Mouse (Mus musculus) v-Abl transformed pro-B cells (cell line): ENCODE measurements at regions not wholly inside any gene's neighbourhood (a gene's known extent, or its start where the extent isn't known, plus 50 kb on each side); places are given as distances from the start of the nearest gene placed in this dataset.

Experiments used
- in situ Hi-C, 2 experiments: fragments of 400-800 bp; cut with MboI; formaldehyde crosslinking; loops; one replicate each; pipeline ENCODE4 v1.15.1; 2025; ENCODE audit not compliant: unreplicated experiment in 2 of 2

GRCm38 (mm10) chr6:31056786-31057566 lies 98.1 kb upstream of the Klf14 start:
- in situ Hi-C loops, result loop anchor here in 1 of 2 experiments (25.0 kb wide), 1 partner anchor 580 kb away; no protein-coding TSS in a partner anchor

GRCm38 (mm10) chr6:31058299-31058698 lies 99.4 kb upstream of the Klf14 start:
- in situ Hi-C loops, result loop anchor here in 1 of 2 experiments (25.0 kb wide), 1 partner anchor 579 kb away; no protein-coding TSS in a partner anchor

GRCm38 (mm10) chr6:31058961-31059360 lies 100.1 kb upstream of the Klf14 start:
- in situ Hi-C loops, result loop anchor here in 1 of 2 experiments (25.0 kb wide), 1 partner anchor 578 kb away; no protein-coding TSS in a partner anchor

DNA sequence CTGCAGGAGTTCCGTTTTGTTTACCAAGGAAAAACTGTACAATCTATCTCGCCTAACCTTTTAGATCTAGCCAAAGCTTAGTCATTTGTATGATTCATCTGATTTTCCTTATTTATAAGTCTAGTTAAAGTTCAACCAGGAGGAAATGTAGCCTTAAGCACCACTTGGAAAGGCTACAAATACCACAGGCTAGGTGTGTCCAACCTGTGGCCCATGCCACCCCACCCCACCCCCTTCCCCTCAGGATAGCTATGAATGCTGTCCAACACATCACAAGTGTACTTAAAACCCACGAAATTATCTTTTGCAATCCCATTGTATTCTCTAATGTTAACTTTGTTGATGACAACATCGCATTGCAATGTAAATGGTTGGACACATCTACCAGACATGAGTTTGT lies 102.9 kb upstream of the Klf14 start:
- in situ Hi-C loops, result loop anchor here in 1 of 2 experiments (25.0 kb wide), 1 partner anchor 575 kb away; no protein-coding TSS in a partner anchor

GRCm38 (mm10) chr6:31065419-31065818 lies 106.5 kb upstream of the Klf14 start:
- in situ Hi-C loops, result loop anchor here in 1 of 2 experiments (25.0 kb wide), 1 partner anchor 572 kb away; no protein-coding TSS in a partner anchor

DNA sequence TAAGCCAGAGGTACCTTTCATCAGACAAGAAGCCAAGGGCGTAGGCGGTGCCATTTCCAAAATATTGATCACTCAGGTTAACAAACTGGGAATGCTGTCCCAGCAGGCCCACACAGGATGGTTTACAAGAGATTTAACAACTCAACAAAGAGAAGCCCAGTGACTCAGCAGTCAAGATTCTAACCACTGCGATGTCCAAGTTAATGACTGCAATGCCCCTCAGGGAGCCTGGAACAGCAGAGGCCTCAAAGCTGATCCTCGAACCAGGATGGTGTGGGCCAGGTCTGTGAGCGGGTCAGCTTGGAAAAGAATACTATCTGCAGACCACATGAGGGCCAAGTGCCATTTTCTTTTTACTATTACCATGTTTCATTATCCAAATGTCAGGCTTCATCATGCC lies 108.0 kb upstream of the Klf14 start:
- in situ Hi-C loops, result loop anchor here in 1 of 2 experiments (25.0 kb wide), 1 partner anchor 570 kb away; no protein-coding TSS in a partner anchor

DNA sequence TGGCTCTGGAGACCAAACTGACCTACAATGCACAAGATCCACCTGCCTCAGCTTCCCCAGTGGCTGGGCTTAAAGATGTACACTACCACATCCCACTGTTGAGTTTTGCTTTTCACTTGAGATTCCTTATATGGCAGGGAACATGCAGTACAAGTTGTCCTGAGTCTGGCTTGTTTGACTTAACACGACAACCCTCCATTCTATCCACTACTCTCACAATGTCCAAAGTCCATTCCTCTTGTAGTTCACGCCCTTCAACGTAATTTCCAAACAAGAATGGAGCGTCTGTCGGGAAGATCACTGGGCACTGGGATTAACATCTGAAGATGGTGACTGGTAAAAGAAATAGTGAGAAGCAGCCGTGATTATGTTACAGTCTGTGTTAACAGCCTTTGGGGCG lies 108.6 kb upstream of the Klf14 start:
- in situ Hi-C loops, result loop anchor here in 1 of 2 experiments (25.0 kb wide), 1 partner anchor 570 kb away; no protein-coding TSS in a partner anchor

GRCm38 (mm10) chr6:31069243-31069642 lies 110.4 kb upstream of the Klf14 start:
- in situ Hi-C loops, result loop anchor here in 1 of 2 experiments (25.0 kb wide), 1 partner anchor 568 kb away; no protein-coding TSS in a partner anchor

GRCm38 (mm10) chr6:31070537-31070936 lies 111.7 kb upstream of the Klf14 start:
- in situ Hi-C loops, result loop anchor here (10.0 to 25.0 kb wide), 2 partner anchors 344 to 567 kb away; no protein-coding TSS in a partner anchor

GRCm38 (mm10) chr6:31070966-31071365 lies 112.1 kb upstream of the Klf14 start:
- in situ Hi-C loops, result loop anchor here (10.0 to 25.0 kb wide), 2 partner anchors 344 to 566 kb away; no protein-coding TSS in a partner anchor

DNA sequence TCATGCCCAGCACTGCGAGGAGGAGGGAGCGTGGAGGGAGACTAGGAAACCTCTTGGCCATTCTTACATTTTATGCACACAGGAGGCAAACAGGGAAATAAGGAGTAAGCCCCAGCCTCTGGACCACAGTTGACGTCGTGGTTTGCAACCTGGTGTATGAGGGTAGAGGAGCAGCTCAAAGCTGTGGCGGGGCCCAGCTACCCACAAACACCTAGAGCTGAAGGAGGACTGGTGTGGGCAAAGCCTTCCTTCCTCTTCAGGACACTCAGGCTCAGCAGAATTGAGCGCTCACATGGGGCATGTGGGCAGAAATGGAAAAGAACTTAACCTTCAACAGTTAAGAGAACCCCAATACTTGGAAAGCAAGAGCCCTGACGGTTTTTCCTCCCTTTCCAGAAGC lies 113.2 kb upstream of the Klf14 start:
- in situ Hi-C loops, result loop anchor here (10.0 to 25.0 kb wide), 2 partner anchors 343 to 565 kb away; no protein-coding TSS in a partner anchor

- in situ Hi-C loops, result loop anchor here (10.0 to 25.0 kb wide), 2 partner anchors 342 to 565 kb away; no protein-coding TSS in a partner anchor
Measured at GRCm38 (mm10) chr6:31072559-31072958, 113.7 kb upstream of the Klf14 start.

DNA sequence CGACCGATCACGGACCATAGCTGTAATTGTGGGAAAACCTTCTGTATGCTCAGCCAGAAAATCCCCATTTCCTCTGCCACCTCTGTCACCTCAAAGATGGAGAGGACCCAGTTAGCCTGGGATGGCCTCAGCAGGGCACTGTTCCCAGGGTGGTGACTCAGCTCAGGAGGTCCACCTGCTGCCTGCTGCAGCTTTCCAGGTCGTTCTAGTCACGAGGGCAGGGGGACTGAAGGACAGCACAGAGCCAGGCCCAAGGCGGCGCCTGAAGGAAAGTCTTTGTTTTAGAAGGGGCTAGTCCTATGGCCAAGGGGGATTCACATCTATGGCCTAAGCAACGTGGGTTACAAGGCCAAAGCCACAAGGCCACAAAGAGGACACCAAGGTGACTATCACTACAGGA lies 114.5 kb upstream of the Klf14 start:
- in situ Hi-C loops, result loop anchor here (10.0 to 25.0 kb wide), 2 partner anchors 341 to 564 kb away; no protein-coding TSS in a partner anchor

DNA sequence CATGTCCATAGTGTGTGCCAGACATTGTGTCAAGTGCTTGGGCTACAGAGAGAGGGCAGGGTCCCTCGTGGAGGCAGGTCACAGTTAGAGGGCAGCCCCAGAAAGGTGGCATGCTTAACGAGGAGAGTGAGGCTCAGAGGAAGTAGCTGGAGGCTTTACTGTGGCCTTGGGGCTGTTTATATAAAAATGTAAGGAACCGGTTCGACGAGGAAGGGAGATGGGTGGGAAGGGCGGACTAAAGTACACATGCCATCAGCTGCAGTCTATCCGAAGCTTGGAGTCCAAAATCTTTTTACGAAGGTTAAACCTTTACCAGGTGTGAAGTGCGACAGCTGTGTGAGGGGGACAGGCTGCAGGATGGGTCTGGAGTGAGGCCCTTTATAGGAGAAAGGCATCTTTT lies 115.5 kb upstream of the Klf14 start:
- in situ Hi-C loops, result loop anchor here (10.0 to 25.0 kb wide), 2 partner anchors 340 to 563 kb away; no protein-coding TSS in a partner anchor

DNA sequence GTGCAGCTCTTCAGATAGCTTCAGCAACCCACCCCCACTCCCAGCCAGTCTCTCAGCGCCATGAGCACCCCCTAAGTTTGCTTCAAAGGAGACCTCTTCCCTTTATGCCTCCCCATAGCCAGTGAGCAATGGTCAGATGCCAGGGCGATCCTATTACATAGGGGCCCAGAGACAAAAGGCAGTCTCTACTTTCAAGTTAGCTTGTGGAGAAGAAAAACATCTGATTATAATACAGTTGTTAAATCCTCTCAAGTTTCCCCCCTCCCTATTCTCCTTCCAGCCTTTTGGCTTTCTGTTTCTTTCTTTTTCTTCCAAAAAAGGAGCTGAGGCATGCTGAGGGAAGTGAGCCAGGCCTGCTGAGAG lies 116.3 kb upstream of the Klf14 start:
- in situ Hi-C loops, result loop anchor here in 1 of 2 experiments (10.0 kb wide), 1 partner anchor 340 kb away; no protein-coding TSS in a partner anchor

GRCm38 (mm10) chr6:31075572-31076477 lies 116.9 kb upstream of the Klf14 start:
- in situ Hi-C loops, result loop anchor here in 1 of 2 experiments (10.0 kb wide), 1 partner anchor 339 kb away; no protein-coding TSS in a partner anchor

- in situ Hi-C loops, result loop anchor here in 1 of 2 experiments (10.0 kb wide), 1 partner anchor 338 kb away; no protein-coding TSS in a partner anchor
Measured at GRCm38 (mm10) chr6:31076478-31076834, 117.6 kb upstream of the Klf14 start.

DNA sequence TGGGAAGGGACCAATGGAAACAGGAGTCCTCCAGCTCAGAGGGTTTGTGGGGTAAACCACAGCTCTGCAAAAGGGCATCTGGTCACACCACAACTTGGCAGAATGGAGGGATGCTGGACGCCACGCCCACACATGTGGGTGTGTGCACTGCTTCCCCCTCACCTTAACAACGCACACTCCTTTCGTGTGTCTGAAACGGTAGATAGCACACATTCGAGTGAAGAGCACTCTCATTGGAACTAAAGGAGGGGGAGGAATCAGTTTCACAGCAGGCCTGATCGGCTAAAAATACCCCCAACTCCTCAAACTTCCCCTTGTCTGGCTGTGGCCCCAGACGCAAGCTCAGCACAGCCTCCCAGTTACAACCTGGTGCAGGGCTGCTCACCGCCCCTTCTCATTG lies 118.3 kb upstream of the Klf14 start:
- in situ Hi-C loops, result loop anchor here in 1 of 2 experiments (10.0 kb wide), 1 partner anchor 338 kb away; no protein-coding TSS in a partner anchor

- in situ Hi-C loops, result loop anchor here in 1 of 2 experiments (10.0 kb wide), 1 partner anchor 337 kb away; no protein-coding TSS in a partner anchor
Measured at GRCm38 (mm10) chr6:31077779-31078178, 118.9 kb upstream of the Klf14 start.

DNA sequence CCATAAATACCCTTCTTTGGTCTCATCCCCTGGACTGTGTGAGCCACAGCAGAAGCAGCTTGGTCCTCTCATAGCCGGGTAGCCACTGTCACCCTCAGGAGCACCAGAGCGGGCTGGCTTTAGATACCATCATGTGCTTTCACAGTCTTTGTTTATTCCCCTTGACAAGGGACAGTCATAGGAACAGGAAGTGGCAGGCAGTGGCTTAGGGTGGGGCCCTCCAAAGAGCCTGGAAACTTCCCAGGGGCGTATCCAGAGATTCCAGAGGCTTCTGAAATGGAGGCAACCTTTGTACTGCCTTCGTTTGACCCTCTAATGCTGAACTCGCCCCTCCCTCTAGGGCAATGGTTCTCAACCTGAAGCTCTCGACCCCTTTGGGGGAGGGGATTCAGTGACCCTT lies 119.5 kb upstream of the Klf14 start:
- in situ Hi-C loops, result loop anchor here in 1 of 2 experiments (10.0 kb wide), 1 partner anchor 336 kb away; no protein-coding TSS in a partner anchor
